Mouse (Mus musculus) splenic B cell, adult 2 months (primary cell): ENCODE data around the gene Amdhd1.

ENCODE experiments used
- DNase-seq: peaks from one replicate; pipeline ENCODE4 v3.0.0-alpha.2; 2011; ENCODE audit warnings: low read depth, low spot score
- H3K27me3 ChIP-seq: 2 replicates; pipeline ENCODE4 v1.6.1; 2012; ENCODE audit warnings: mild to moderate bottlenecking, low read length, moderate library complexity, mixed read lengths; ENCODE audit not compliant: control insufficient read depth, poor library complexity, insufficient read depth, severe bottlenecking
- H3K36me3 ChIP-seq: 2 replicates; pipeline ENCODE4 v1.6.1; 2012; ENCODE audit warnings: mild to moderate bottlenecking, low read length, moderate library complexity, mixed read lengths; ENCODE audit not compliant: control insufficient read depth, poor library complexity, insufficient read depth, severe bottlenecking

Amdhd1 gene

DNA sequence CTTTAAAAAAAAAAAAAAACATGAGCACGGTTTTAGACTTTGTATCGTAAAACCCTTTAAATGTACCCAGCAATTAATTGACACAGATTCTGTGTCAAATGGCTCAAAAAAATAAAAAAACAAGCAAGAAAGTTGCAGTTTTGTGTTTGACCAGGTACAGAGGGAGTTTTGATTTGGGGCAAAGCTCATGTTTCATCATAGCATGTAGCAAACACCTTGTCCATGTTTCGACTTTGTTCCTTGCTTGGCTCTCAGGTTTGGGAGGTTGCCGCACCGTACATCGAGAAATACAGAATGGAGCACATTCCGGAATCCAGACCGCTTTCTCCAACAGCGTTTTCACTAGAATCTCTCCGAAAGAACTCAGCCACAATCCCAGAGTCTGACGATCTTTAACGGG is 23.9 kb downstream of the Amdhd1 start:
- DNase-seq, result no peak
- Histone ChIP-seq H3K36me3 (no peaks in the 10 kb centered on the region), H3K27me3 (no peaks in the 10 kb centered on the region)

DNA sequence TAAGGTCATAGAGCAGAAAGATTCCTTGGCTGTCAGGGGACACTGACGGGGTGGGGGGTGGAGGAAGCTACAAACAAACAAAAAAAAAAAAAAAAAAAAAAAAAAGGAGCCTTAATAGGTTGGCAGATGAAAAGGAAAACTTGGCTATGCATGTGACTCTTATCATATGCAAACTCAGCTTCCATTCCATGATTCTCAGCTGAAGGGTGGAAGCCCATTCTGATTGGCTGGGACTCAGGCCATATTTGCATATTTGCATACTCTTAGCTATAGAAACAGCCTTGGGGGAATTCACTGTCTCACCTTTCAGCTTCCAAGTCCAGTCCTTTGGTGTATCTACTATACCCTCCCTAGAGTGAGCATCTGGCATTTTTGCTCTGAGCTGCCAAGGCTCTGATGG is 24.4 kb downstream of the Amdhd1 start:
- Histone ChIP-seq H3K36me3 (no peaks in the 10 kb centered on the region), H3K27me3 (no peaks in the 10 kb centered on the region)
- DNase-seq, result no peak

DNA sequence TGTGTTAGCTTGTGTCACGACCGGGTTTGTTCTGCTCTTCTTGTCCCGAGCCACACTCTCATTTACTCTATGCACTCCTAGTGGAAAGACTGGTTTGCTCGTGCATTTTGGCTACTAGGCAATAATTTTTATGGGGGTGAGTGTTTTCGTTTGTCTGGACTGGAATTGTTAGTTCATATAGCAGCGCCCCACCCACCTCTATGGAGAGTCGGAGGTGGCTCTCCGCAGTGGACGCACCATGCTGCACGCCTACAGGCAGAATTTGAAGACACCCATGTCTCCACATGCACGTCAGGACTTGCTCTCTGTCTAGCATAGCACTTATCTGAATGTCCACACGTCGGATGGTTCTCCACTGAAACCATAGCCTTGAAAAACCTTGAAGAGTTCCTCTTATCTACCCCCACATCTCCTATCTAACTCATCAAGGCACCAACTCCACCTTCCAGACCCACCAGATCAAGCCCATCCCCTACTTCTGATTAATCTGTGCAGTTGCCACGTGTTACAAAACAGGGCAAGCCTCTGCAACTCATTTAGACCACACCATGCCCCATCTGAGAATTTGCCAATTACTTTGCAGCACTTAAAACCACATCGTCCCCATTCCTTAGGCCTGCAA is 30.2 kb downstream of the Amdhd1 start:
- H3K36me3 ChIP-seq, result no peaks in the 10 kb centered on the region
- no peak for DNase-seq

DNA sequence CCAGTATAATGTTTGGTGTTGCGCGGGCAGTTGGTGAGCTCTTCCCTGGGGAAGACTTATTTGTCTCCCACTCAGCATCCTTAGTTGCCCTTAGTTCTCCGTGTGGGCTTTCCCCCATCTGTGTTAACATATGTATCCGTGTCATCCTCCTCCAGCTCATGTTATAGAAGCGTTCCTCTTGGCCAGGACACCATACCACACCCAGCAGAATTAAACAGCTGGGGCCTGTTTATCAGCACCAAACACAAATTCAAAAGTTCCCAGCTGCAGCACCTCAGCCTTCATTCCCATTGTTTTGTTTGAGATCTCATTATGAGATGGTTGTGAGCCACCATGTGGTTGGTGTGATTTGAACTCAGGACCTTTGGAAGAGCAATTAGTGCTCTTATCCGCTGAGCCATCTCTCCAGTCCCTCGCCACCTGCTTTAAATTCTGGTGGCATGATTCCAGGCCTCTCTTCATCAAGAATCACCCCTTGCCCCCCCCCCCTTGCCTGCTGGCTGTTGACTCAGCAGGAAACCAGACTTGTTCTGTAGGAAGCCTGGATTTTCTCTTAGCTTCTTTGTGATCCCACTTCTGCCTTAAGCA is 31.4 kb downstream of the Amdhd1 start:
- no peak for DNase-seq
- no peaks in the 10 kb centered on the region for H3K27me3 ChIP-seq
- no peaks in the 10 kb centered on the region for H3K36me3 ChIP-seq

More for the DNA sequence above, 30.2 kb downstream of the Amdhd1 start:
- no peaks in the 10 kb centered on the region for H3K27me3 ChIP-seq

DNA sequence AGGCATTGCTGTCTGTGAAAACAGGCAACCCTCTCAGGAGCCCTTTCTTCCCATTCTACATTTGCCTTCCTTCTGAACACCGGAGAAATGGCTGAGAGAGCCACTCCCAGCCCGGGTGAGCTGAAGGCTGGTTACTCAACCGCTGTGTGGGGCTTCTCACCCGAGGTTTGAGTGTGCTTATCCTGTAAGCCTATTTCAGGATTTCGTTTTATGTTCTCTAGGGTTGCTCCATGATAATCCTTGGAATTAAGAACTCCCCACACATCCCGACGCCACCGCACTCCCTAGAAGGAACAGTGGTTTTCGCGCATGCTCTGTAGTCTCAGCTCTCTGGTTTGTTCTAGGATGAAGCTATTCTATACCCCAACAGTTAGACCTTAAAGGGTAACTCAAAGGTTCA is 38.5 kb downstream of the Amdhd1 start:
- no peak for DNase-seq
- Histone ChIP-seq H3K36me3 (no peaks in the 10 kb centered on the region), H3K27me3 (no peaks in the 10 kb centered on the region)

DNA sequence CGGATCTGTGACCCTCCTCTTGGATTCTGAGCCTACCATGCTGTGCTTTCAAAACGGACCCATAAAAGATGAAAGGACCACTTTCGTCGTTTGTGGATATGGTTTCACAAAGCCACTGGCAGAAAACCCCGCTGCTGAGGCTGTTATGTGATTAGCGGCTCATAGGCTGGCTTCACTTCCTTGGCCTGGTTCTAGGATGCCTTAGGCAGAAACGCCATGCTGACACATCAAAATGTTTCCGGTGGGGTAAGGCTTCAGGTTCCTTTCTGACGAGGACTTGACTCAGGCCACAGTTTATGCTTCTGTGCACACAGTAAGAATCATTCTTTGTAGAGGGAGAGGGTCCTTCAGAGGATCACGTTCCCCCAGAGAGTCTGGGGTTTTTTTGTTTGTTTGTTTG is 39.0 kb downstream of the Amdhd1 start:
- DNase-seq, result no peak
- Histone ChIP-seq H3K36me3 (no peaks in the 10 kb centered on the region), H3K27me3 (no peaks in the 10 kb centered on the region)

DNA sequence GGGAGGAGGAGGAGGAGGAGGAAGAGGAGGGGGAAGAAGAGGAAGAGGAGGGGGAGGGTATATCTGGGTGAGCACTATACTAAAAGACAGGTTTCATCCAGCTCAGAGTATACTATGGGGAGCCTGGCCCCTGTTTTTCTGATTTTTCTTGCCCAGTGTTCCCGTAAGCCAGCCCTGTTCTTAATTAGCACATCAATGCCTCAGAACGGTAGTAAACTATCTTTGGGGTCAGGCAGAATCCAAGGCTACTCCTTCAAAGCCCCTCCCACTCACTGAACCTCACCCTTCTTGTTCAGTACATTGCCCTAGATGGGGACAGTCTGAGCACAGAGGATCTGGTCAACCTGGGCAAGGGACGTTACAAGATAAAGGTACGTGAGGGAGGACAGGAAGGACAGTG is 49.4 kb downstream of the Amdhd1 start:
- DNase-seq, result no peak
- Histone ChIP-seq H3K27me3 (no peaks in the 10 kb centered on the region; the same call in 1 of the 2 replicates), H3K36me3 (no peaks in the 10 kb centered on the region)

DNA sequence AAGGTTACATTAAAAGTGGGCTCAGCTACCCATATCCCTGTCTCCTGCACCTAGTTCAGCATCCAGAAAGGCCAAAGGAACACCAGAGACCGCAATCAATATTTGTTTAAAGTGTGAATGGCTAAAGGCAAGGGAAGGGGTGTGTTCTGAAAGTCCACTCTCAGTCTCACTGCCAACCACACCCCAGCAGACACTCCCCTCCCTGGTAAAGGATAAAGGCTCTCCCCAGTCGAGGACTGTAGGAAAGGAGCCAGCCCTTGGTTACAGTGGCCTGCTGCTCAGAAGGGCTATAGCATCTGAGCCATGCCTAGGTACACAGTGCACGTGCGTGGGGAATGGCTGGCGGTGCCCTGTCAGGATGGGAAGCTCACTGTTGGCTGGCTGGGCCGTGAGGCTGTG is 51.0 kb downstream of the Amdhd1 start:
- Histone ChIP-seq H3K27me3 (no peaks in the 10 kb centered on the region; the same call in 1 of the 2 replicates), H3K36me3 (no peaks in the 10 kb centered on the region)
- DNase-seq, result no peak

DNA sequence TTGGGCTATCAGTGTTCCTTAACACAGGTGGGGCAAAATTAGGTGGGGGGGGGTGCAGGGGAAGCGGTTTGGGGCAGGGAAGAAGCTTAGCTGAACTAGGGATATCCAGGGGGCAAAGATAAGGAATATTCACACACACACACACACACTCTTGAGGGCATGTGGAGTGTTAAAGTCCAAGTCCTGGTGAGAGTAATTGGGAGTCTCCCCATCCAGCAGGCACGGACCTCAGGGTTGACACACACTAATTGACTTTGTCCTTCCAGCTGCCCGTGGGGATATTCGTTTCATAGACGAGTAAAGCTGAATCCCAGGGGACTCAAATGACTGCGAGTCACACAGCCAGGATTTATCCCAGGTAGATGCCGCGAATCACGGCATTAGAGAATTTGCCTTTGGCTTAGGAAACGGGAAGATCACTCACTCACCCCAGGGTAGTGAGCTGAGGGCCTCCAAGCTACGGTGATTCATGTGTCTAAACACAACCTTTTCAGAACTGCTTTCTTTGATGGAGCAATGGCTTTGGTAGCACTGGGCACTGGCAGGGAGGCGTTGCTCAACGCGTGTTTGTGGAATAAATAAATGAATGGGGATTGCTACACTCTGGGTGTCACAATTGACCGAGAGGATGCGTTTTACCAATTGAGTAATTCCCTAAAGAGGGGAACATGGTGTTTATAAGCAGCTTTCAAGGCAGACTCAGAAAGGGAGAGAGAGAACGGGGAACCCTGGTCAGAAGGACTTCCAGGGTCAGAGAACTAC is 51.6 kb downstream of the Amdhd1 start, which contains the start of gene Hal:
Hal (plus strand) TSS at position 703 of the 762 bp plus-strand sequence.
- Histone ChIP-seq H3K36me3 (no peaks in the 10 kb centered on the region), H3K27me3 (no peaks in the 10 kb centered on the region)
- DNase-seq, result no peak

DNA sequence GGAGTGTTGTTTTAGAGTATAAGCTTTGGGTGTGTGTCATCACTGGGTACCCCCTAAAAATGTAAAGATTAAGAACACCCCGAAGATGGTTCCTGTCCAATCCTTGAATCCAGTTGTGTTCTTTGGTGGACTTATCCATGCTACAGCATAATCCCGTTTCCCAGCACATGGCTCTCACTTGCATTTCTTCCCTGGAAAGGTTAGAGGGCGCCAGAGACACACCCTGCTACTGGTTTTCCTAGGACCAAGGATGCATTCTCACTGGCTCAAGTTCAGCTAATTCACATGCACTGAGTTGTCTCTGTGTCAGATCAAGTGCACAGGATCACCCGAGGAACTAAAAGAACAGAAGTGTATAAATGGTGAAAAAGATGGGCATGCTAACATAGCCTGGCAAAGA is 53.2 kb downstream of the Amdhd1 start:
- Histone ChIP-seq H3K36me3 (no peaks in the 10 kb centered on the region), H3K27me3 (no peaks in the 10 kb centered on the region)
- no peak for DNase-seq

DNA sequence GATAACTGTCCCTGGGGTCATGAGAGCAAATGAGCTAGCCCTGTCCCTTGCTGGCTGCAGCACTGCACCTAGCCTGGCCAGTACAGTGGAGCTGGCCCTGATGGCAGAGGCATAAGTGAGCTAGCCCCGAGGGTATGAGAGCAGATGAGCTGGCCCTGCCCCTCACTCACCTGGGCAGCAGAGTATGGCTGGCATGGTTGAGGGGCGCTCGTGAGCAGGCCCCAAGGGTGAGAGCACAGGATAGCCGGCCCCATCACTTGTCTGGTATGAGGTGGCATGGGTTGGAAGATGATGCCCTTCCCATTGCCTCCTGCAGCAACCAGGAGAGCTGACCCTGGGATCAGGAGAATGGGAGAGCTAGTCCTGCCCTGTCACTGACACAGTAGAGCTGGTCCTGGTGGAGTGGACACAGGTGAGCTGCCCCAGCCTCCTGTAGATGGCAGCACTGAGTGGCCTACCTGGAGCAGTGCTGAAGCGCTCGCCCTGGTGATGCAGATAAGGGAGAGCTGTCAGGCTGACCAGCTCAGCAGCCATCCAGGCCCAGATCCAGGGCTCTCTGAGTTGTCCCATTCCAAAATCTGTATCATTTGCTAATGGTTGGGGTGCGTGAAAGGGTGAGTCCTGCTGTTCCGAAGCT is 54.7 kb downstream of the Amdhd1 start:
- DNase-seq, result peak; percentile 62
- no peaks in the 10 kb centered on the region for H3K27me3 ChIP-seq
- 0 out of 2 replicates have a peak, but pooled peaks cover 4% of the 10 kb centered on the region for H3K36me3 ChIP-seq

DNA sequence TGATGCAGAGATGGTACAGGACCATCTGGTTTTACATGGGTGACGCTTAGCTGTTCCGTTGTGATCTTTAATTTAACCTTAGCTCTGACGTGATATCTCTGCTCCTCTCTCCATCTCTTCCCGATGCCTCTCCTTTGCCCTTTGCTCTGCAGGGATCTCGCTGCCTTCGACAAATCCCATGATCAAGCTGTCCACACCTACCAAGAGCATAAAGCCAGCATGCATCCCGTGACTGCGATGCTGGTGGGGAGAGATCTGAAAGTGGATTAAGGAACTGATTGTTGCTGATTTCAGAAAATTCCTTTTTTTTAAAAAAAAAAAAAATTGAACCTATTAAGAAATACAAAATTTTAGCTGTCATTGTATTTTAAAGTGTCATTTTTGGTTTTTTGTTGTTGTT is 55.3 kb downstream of the Amdhd1 start:
- no peak for DNase-seq
- H3K36me3 ChIP-seq, result 0 out of 2 replicates have a peak, but pooled peaks cover 4% of the 10 kb centered on the region
- no peaks in the 10 kb centered on the region for H3K27me3 ChIP-seq
